In genomic region chr17:29789715-29790114, GRCm38 (mm10) we compare ENCODE assay signal across 9 mouse cellular contexts.
A peak's percentile ranks its signal among the peaks of the same experiment; 100 is the strongest.
DNase-seq lines count a peak whose midpoint lies in the region; ATAC-seq and TF ChIP-seq lines count a peak whose summit lies in the region.
"Had no signal": no experiment of that assay in that cellular context is flagged by ENCODE, and none has a peak within 500 bp of the region (broad histone marks: within the 10 kb centered on the region; RNA-seq: fewer than 3 reads in every experiment).

No protein-coding gene starts in this region.

- TF ChIP-seq RAD21 in CH12.LX (IDR thresholded peaks at IDR 0.05; ENCODE audit: low read depth, low read length), result peak; percentile 9

- TF ChIP-seq EP300 in CH12.LX (IDR thresholded peaks at IDR 0.05; ENCODE audit: low read length), result no peak

- no peak overlapping the region for H3K4me2 ChIP-seq in hindbrain, postnatal 0 days (ENCODE audit: low read depth, low read length)
- H3K4me2 ChIP-seq in hindbrain, embryonic 16.5 days (ENCODE audit: low read length), result no peak overlapping the region
- no peak overlapping the region for H3K4me2 ChIP-seq in CH12.LX (ENCODE audit: insufficient read depth, low read depth, poor library complexity, severe bottlenecking)

- dilution Hi-C loops in CH12.LX (cut with MboI; ENCODE audit: extremely low pct_ligation_motif_present, extremely low pct_unique_long_range_greater_than_20kb, low sequenced_read_pairs), result loop anchor here (25.0 kb wide), 1 partner anchor 98 kb away; no protein-coding TSS in a partner anchor

- no peaks in the 10 kb centered on the region for H3K79me2 ChIP-seq in CH12.LX (replicated peaks; ENCODE audit: control insufficient read depth, extremely low read depth, insufficient read depth, poor library complexity, severe bottlenecking)

- 0 out of 2 replicates have a peak overlapping the region, but pooled peaks have one; percentile 41 for H3K27ac ChIP-seq in hindbrain, postnatal 0 days
- H3K27ac ChIP-seq in hindbrain, embryonic 16.5 days (ENCODE audit: low read depth, low read length), result no peak overlapping the region
- no peak overlapping the region for H3K27ac ChIP-seq in CH12.LX (ENCODE audit: insufficient read depth, low read depth)
- no peak overlapping the region for H3K27ac ChIP-seq in cortical plate, adult 2 months (ENCODE audit: insufficient read depth, low read length)
- H3K27ac ChIP-seq: hindbrain, embryonic 10.5 days had no signal

- H3K9ac ChIP-seq in hindbrain, postnatal 0 days (replicated peaks; ENCODE audit: low read length), result no peak overlapping the region
- H3K9ac ChIP-seq in hindbrain, embryonic 16.5 days (ENCODE audit: low read depth, low read length), result no peak overlapping the region
- no peak overlapping the region for H3K9ac ChIP-seq in CH12.LX (ENCODE audit: insufficient read depth, low read depth)

- 72% methylated on average over 9 of the region's 9 CpGs for WGBS in hindbrain, postnatal 0 days
- WGBS in hindbrain, embryonic 16.5 days, result 74% methylated on average over 9 of the region's 9 CpGs

- no peak for ATAC-seq in hindbrain, postnatal 0 days
- ATAC-seq in hindbrain, embryonic 16.5 days, result no peak
- no peak for ATAC-seq in monocyte, adult 5-6 weeks (replicated peaks; ENCODE audit: insufficient number of reproducible peaks, low FRiP score, low TSS enrichment, poor library complexity, severe bottlenecking)
- ATAC-seq in activated CD4-positive, CD25-positive, alpha-beta regulatory T cell, adult 4 months, result no peak

- peak; percentile 64 for TF ChIP-seq CTCF in hindbrain, postnatal 0 days (IDR thresholded peaks at IDR 0.05; ENCODE audit: low read depth)
- TF ChIP-seq CTCF in CH12.LX (conservative IDR thresholded peaks at IDR 0.05 in 1 of 2, IDR thresholded peaks at IDR 0.05 in 1 of 2; ENCODE audit: low read depth in 2 of 2, low read length in 2 of 2), result peak; percentile 22 to 38; a peak in 2 of 4 replicates
- 0 out of 2 replicates have a peak, but pooled peaks have one; percentile 8 for TF ChIP-seq CTCF in cortical plate, adult 2 months (IDR thresholded peaks at IDR 0.05; ENCODE audit: extremely low read depth, insufficient read depth, low read length)

- no peaks in the 10 kb centered on the region for H3K9me3 ChIP-seq in hindbrain, postnatal 0 days (ENCODE audit: low read length)
- H3K9me3 ChIP-seq in hindbrain, embryonic 16.5 days (ENCODE audit: control insufficient read depth, low read length), result no peaks in the 10 kb centered on the region
- H3K9me3 ChIP-seq in CH12.LX (replicated peaks; ENCODE audit: low read length), result peaks cover 3% of the 10 kb centered on the region

- H3K27me3 ChIP-seq in hindbrain, postnatal 0 days (ENCODE audit: insufficient read depth, low read length), result no peaks in the 10 kb centered on the region
- H3K27me3 ChIP-seq in hindbrain, embryonic 16.5 days (replicated peaks; ENCODE audit: control insufficient read depth, insufficient read depth, low read length), result no peaks in the 10 kb centered on the region
- no peaks in the 10 kb centered on the region for H3K27me3 ChIP-seq in CH12.LX (replicated peaks)

- H3K4me3 ChIP-seq in hindbrain, postnatal 0 days (ENCODE audit: low read length), result no peak overlapping the region
- H3K4me3 ChIP-seq in hindbrain, embryonic 16.5 days (ENCODE audit: low read length), result no peak overlapping the region
- H3K4me3 ChIP-seq in CH12.LX (replicated peaks in 1 of 3; ENCODE audit: low read depth in 2 of 3, low read length in 2 of 3, poor library complexity in 1 of 3), result no peak overlapping the region
- no peak overlapping the region for H3K4me3 ChIP-seq in cortical plate, adult 2 months (ENCODE audit: insufficient read depth, low read length)
- H3K4me3 ChIP-seq: hindbrain, embryonic 10.5 days had no signal

- H3K36me3 ChIP-seq in hindbrain, postnatal 0 days (ENCODE audit: insufficient read depth, low read length), result no peaks in the 10 kb centered on the region
- H3K36me3 ChIP-seq in hindbrain, embryonic 16.5 days (ENCODE audit: control insufficient read depth, insufficient read depth, low read length), result no peaks in the 10 kb centered on the region
- H3K36me3 ChIP-seq in CH12.LX (replicated peaks in 1 of 2; ENCODE audit: control insufficient read depth in 1 of 2, insufficient read depth in 1 of 2, low read length in 1 of 2), result no peaks in the 10 kb centered on the region
- H3K36me3 ChIP-seq: hindbrain, embryonic 10.5 days had no signal

- in situ Hi-C loops in CH12.LX (cut with MboI; ENCODE audit: low pct_ligation_motif_present, low pct_unique_long_range_greater_than_20kb, low sequenced_read_pairs), result loop anchor here (10.0 kb wide), 1 partner anchor 65 kb away; no protein-coding TSS in a partner anchor

- no peak for TF ChIP-seq POLR2A in CH12.LX (IDR thresholded peaks at IDR 0.05; ENCODE audit: low read depth, low read length)
- no peak for TF ChIP-seq POLR2A in cortical plate, adult 2 months (IDR thresholded peaks at IDR 0.05; ENCODE audit: extremely low read depth, insufficient read depth, low read length)

- no peak for DNase-seq in hindbrain, postnatal 0 days (ENCODE audit: low spot score)
- peak; percentile 12 for DNase-seq in 416B (ENCODE audit: low read depth)
- no peak for DNase-seq in CH12.LX (ENCODE audit: extremely low read depth)
- DNase-seq in urinary bladder, postnatal 4 days (ENCODE audit: low spot score in 2 of 2), result no peak

- H3K4me1 ChIP-seq in hindbrain, postnatal 0 days (ENCODE audit: insufficient read depth, low read length), result peaks cover under 1% of the 10 kb centered on the region; the same call in 1 of the 2 replicates
- H3K4me1 ChIP-seq in hindbrain, embryonic 16.5 days (ENCODE audit: control insufficient read depth, insufficient read depth, low read depth, low read length), result peaks cover 5% of the 10 kb centered on the region
- H3K4me1 ChIP-seq in CH12.LX (ENCODE audit: control insufficient read depth in 1 of 2, insufficient read depth in 2 of 2), result no peaks in the 10 kb centered on the region; a peak in 1 of 4 replicates
- peaks cover 3% of the 10 kb centered on the region; the same call in 1 of the 2 replicates for H3K4me1 ChIP-seq in cortical plate, adult 2 months (ENCODE audit: control insufficient read depth, insufficient read depth, low read length)

TF ChIP-seq in CH12.LX, 34 proteins besides CTCF, POLR2A, EP300 and RAD21:
- TF ChIP-seq PAX5 (IDR thresholded peaks at IDR 0.05; ENCODE audit: low read length) (no peak), SMC3 (IDR thresholded peaks at IDR 0.05; ENCODE audit: low read depth, low read length) (peak; percentile 13; the same call in 1 of the 2 replicates)

Comparison
In these comparisons a context has a peak if more than half of its experiments do, and no peak if none do; other contexts are left out.
1. CTCF ChIP-seq: peak in every context shown above with its lines; median percentile 64 in hindbrain, postnatal 0 days; 30 in CH12.LX; 8 in cortical plate, adult 2 months.